Mouse (Mus musculus) CH12F3 (cell line): Measurements from ENCODE around the gene Ifna16.

Experiments
- in situ Hi-C: fragments of 300-500 bp; cut with MboI; formaldehyde crosslinking; loops from 2 replicates; pipeline ENCODE4 v1.14.3; 2020; ENCODE audit warnings: low sequenced_read_pairs

Gene Ifna16

DNA sequence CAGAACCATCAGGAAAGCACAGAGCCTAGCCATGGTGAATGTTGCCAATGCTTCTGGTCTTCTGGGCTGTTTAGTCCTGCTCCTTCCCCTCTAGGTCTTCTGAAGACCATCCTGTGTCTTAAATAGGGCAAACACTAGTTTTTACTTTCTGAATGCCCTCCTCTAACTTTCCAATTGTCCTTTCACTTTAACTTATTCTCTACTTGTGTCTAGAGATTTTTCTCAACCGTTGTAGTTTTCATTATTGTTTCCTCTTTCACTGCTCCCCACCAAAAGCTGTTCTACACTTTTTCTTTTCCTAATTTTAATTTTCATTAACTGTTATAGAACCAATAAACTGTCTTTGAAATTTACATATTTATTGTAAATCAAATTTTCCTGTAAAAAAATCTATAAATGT lies at the start of gene Ifna16:
Ifna16 (minus strand) TSS at position 101 of the 400 bp plus-strand sequence.
- in situ Hi-C loops: no loop called here

DNA sequence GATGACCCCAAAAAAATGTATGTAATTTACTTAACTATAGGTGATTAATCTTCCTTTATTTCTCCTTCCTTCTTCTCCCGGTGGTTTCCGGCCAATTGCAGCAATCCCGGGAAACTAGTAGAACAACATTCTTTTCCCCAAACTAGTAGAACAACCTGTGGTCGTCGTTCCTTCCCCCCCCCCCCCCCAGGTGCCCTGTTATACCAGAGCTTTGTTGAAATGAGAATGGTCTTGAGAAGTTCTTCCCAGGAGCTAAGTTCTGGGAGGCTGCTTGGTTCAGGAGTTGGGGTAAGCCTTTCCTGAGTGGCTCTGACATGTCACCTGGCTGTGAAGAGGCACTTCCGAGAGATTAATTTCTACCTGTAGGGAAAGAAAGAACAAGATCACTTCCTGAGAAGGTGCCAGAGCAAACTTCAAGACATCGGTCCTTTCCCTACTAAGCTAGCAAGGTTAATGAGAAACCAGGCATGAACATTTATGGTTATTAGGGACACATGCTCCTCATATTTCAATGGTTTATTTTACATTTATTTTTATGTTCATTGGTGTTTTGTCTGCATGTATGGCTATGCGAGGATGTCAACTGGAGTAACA lies 46.9 kb upstream of the Ifna16 start:
- in situ Hi-C loops: no loop called here

DNA sequence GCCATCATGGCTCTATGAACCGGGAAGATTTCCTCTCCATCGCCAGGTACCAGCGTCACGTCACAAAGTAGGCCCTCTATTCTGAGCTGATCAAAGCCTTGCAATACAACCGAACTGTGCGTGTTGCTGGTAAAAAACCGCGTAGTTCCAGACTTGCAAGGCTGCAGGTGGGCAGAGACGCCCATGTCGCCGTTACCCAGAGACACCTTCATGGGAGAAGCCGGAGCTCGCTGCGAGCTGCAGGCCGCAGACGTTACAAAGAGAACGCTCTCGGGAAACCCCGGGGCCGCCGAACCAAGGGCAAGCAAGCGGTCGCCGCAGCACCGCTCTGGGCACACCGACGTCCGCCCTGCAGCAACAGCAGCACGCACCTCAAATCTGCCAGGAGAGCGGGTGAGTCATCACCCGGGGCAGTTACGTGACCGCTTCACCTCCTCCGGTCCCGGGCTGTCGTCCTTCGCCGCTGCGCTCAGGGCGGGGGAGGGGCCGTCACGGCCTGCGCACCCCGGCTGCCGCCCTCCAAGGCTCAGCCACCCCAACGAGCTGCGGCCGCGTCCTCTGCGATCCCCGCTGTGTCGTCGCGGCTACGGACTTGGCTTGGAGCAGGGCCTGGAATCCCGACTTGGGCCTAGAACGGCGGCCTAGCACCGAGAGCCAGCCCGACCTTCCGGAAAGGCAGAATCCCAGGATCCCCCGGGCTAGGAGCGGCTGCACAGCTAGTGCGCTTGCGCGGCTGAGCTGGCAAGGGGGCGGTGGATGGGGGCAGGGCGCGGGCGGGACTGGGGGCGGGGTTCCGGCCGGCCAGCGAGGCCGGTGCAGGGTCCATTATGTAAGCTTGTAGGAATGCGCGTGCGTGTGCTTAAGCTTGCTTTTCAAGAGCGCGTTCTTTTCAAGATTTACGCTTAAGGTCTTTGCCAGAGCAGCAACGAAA lies 45.3 kb upstream of the Ifna16 start, which contains the start of the genes Gm26566 and Klhl9:
Gm26566 (plus strand) TSS at position 15 of the 931 bp plus-strand sequence.
Klhl9 (minus strand) TSS at position 675 of the 931 bp plus-strand sequence.
- in situ Hi-C loops: no loop called here

DNA sequence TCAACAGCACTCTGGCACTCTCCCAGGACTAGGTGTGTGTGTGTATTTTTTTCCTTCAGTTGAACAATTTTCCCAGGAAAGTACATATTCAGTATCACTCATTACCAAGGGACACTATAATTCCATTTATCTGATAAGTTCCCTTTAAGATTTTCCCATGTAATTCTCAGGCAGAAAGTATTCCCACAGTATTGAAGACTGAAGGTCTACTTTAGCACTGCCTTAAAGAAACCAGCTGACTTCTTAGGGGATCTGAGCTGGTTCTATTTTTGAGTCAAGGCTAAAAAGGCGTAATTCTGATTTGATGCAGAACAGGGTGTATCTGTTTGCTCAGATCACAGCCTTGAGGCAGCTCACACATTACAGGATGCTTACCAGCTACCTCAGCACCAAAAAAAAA lies 42.0 kb upstream of the Ifna16 start:
- in situ Hi-C loops: no loop called here

DNA sequence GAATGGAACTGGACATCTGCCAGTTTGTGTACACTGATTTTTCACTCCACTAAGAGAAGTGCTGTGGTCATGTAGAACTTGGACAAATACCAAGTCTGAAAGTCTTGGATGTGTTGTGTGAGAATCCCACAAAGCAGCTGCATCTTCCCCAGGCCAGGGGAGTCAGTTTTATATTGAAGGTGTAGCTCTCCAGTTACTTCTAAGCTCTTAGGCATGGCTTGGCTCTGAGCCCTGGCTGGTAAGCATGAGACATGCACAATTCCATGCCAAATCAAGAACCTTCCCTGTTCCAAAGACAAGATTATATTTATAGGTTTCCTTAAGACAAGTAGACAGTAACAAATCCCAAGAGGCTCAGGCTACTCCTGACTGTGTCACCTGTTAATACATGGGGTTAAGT lies 38.3 kb upstream of the Ifna16 start:
- in situ Hi-C loops: no loop called here

DNA sequence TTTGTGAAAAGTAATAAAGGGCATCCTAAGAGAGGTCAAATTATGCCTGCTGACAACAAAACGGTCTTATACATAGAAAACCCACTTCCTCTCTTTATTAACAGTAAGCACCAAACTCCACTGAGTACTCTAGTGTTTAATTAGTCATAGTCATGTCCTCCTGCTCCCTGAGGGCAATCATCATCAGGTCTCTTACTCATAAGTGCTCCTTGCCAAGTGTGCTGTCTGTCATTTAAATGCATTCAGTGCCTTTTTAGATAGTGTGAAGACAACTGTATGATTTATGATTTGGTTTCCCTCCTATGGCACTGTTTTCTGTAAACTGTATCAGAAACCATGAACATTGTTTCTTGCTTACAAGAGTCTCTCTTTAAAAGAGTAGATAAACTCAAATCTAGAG lies 37.6 kb upstream of the Ifna16 start:
- in situ Hi-C loops: no loop called here

DNA sequence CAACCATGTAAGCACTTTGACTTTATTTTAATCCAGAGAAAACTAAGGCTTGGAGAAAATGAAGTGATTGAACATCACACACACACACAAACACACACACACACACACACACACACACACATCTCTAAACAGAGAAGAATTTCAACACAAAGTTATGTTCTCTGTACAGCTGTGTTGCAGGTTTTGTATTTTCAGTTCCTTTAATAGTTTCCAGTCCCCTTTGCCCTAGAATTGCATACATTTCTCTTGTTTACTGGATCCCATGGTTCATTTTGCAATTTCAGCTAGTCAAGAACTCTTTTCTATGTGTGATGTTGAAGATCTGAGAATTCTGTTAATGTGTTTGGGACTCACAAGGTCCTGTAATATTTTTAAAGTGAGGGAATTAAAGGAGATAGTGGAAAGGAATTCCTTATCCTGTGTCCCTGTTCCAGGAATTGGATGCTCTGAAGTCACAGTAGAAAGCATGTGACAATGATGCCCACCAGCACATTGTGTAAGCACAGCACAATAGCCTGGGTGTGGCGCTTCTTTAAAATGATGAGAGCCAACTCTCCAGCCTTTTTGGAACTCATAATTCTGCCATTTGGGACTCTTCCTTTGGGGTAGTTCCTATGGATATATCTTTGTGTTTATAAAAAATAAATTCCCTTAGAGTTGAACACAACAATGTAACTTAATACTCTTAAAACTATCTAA lies 30.6 kb upstream of the Ifna16 start:
- in situ Hi-C loops: no loop called here

DNA sequence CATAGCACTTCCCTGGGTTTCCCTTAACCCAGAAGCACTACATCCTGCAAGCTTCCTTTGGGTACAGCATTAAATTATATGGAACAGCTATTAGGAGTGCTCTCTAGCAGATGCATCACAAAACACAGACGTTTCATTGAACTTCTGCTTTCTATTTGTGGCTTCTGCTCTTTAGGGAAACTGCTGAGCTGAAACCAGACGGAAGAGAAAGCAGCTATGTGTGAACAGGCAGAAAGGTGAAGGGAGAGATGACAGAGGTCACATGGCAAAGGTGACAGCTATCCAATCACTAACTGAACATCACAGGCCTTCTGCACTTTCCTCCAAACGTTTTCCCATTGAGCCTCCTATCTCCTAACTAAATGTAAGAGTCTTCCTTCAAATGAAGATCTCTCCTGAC lies 29.2 kb upstream of the Ifna16 start:
- in situ Hi-C loops: no loop called here

DNA sequence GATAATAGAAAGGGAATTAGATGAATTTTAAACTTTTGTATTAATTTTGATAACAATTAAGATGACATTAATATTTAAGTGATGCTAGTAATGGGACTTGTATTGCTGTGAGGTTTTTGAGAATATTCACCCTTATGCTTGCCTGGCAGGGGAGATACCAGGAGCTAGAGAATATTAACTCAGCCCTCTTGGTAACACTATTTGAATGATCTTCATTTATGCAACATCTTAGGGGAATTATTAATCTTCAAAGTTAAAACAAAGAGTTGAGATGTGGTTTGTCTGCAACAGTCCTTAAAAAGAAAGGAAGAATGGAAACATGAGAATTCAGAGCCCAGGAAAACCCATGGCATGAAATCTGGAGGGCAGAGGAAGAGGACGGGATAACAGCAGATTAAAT lies 22.6 kb upstream of the Ifna16 start:
- in situ Hi-C loops: no loop called here

DNA sequence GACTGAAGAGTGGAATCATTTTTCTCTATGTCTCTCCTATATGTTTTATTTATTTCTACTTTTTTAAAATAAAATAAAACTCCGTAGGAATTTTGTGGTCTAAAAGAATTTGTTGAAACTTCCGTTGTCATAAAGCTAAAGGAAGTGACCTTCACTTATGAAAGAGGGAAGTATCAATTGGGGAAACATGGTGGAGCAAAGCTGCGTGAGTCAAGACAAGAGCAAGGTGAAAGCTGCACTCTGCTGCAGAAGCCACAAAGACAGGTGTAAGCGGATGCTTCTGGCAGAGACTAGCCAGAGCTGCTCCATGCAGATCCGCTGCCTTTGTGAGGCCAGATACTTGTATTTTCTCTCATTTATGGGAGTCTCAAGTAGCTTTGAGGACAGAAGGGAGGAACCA lies 22.1 kb upstream of the Ifna16 start:
- in situ Hi-C loops: no loop called here

DNA sequence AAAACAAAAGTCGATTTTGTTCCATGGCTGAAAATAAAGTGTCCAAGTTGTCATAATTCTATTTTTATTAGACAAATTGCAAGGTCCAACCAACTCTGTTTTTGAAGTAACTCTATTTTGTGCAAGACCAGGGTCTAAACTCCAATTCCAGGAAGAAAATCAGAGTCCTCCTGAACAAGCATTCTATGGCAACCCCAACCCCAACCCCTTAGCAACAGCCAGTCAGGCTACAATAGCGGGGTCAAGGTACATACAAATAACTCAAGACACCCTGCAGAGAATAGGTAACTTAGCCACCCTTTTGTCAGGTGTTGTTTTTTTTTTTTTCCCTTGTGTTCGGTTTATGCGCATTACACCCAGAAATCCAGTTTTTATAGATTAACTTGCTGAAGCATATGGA lies 21.0 kb upstream of the Ifna16 start:
- in situ Hi-C loops: no loop called here

DNA sequence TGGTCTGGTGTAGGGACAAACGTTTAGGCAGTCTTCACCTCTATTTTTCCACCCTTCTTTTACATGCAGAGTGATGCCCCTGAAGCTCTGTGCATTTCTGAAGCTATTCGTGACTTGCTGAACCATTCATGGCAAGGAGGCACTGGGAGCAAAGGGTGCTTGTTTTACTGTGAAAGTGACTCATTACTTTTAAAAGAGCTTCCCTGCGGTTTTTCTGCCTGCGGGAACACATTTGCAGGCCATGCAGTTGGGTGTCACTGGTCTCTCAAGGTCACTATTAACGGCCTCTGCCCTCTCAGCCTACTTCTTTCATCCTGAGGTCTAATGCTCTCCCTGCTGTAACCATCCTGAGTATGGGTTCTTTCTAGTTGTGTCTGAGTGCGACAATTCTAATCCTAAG lies 20.4 kb upstream of the Ifna16 start:
- in situ Hi-C loops: no loop called here

DNA sequence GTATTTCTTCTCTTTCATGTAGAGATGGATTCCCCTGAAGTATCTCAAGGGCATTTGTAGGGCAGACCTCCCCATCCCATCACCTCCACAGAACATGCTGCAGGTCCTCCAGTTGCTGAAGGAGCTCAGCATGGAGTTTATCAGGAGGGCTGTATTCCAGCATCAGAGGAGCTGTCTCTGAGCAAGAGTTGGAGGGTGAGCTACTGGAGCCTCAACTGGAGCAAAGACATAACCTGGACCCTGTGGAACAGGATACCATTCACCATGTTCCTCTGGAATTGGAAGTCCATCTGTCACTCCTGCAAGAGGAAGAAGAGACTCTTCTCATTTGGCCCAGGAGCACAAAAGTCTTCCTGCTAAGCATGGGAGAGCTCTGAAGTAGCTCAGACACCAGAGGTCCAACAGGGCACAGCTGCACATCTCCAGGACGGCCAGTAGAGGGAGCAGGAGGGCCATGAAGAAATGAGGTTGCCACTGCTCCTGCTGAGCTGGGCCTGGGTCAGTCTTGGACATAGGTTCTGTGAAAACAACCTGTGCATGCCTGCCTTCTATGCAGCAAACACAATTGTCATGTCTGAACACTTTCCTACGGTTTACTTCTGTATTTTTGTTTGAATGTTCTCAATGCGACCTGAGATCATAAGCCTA lies 19.6 kb upstream of the Ifna16 start:
- in situ Hi-C loops: no loop called here

DNA sequence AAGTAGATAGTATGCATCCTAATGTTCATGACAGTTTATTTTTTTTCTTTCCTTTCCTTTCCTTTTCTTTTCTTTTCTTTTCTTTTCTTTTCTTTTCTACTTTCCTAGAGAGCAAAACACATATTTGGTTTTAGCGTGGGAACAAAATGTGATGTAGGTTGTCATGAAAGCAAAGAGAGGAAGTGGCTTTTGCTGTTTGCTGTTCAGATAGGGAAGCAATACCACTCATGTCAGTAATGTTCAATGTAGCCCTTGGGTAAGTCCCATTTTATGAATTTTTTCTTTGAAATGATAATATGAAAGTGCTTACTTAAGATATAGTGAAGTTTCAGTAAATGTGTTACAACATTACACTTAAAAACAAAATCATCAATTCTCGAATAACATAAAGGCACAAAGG lies 16.7 kb upstream of the Ifna16 start:
- in situ Hi-C loops: no loop called here

DNA sequence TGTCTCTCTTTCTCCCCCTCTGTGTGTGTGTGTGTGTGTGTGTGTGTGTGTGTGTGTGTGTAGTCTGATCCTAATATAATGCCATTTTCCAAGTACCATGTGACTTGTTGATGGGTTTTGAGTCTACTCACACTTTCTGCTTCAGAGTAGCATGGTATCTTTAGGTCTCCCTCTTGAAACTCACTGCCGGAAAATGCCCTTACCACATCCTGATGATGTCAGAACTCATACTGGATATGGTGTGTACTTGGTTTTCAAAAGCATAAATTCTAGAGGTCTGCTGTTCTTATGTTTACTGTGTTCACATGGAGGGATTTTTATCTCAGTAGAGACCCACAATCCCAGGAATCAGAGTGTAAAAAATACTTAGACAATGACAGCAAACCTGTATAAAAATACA lies 15.8 kb upstream of the Ifna16 start:
- in situ Hi-C loops: no loop called here

DNA sequence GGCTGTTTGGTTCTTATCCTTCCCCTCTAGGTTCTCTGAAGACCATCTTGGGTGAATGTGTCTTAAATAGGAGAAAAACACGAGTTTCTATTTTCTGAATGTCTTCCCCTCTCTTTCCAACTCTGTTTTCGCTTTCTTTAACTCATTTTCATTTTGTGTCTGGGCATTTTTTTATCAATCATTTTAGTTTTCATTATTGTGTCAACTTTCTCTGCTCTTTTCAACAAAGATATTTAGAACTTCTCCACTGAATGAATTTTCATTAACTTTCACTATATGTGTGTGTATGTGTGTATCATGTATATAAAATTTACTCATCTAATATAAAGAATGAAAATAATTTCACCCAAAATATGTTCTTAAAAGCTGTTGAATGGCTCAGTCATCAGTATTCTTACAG lies 14.5 kb upstream of the Ifna16 start, which contains the start of gene Ifnab:
Ifnab (minus strand) TSS at position 101 of the 400 bp plus-strand sequence.
- in situ Hi-C loops: no loop called here

DNA sequence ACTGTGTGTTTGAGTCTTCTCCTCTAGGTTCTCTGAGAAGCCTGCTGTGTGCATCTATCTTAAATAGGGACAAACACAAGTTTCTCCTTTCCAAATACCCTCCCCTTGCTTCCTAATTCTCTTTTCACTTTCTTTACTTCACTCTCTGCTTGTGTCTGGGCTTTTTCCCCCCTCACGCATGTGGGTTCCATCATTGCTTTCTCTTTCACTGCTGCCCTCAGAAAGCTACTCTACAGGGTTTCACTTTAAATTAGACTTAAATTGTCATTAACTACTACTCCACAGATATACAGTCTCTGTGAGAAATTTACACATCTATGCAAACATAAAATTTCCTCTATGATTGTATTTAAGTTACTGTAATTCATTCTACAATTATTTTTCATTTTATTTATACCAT lies 7.1 kb upstream of the Ifna16 start, which contains the start of gene Ifna2:
Ifna2 (minus strand) TSS at position 101 of the 400 bp plus-strand sequence.
- in situ Hi-C loops: no loop called here

DNA sequence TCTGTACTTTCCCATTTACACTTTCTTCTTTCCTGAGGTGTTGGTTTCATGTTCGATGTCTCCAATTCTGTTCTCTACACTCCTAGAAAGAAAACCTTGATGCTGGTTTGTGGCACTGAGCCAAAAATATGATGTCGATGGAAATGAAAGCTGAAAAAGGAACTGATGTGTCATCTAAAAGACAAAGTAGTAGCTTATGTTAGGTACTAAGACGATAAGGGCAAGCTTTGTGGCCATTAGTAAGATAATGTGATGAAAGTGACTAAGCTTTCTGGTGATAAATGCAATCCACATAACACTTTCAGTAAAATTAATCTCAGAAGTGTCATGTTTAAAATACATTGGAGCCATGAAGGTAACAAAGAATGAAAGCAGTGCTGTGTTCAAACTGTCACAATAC lies 4.6 kb upstream of the Ifna16 start:
- in situ Hi-C loops: no loop called here

DNA sequence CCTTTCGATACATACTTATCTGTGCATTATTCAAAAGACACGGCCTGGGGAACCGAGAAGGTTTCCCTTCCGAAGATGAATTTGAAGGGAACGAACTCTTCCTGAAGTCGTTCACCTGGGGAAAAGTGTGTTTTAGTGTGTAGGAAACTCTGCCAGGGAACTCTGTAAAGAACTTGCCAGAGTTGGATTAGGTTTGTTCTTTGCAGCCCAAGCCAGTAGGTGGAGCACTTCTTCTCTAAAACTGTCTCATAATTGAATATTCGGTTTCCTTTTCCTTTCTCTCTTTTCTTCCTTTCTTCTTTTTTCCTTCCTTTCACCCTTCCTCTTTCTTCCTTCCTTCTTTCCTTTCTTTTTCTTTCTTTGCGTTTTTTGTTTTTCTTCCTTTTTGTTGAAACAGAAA lies 3.6 kb upstream of the Ifna16 start:
- in situ Hi-C loops: no loop called here

DNA sequence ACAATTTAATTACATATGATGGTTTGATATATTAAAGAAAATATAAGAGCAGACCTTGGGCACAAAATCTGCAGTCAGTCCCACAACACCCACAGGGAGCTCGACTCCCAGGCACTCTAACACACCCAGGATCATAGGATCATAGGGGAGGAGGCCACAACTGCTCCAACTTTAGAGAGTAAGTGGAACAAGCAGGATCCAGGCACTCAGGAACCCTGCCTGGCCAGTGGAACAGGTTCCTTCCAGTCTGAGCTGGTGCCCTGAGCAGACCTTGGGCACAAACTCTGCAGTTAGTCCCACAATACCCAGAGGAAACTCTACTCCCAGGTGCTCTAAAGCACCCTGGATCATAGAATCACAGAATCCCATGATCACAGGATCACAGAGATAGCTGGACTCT lies 21.3 kb downstream of the Ifna16 start:
- in situ Hi-C loops: no loop called here

DNA sequence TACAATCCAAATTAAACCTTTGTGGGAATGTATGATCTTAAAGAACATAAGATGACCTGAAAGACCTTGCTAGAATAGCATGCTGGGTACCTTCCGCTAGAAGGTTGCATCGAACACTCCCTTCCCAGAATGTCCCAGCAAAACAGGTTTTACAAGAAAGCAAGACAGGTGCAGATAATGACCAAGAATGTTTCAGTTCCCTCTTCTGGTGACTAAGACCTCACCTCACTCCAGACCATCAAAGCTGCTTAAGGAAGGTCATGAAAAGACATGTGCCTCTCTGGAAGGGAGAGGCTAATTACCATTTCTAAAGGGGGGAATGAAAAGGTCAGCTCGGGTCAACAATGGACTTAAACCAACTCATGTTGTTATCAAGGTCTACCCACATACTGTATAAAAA lies 23.1 kb downstream of the Ifna16 start:
- in situ Hi-C loops: no loop called here
